Mouse (Mus musculus) small intestine, adult 2 months (tissue): ENCODE measurements around the gene Olfr1239.

Experiments
- CTCF ChIP-seq: fragments of 200-500 bp; IDR thresholded peaks from 2 replicates; pipeline ENCODE4 v1.5.1; 2012; ENCODE audit warnings: low read depth, mild to moderate bottlenecking, control low read depth, inconsistent platforms, low read length, moderate library complexity, mixed read lengths; ENCODE audit not compliant: insufficient replicate concordance, insufficient read length; ENCODE audit errors: extremely low read depth
- POLR2A ChIP-seq: fragments of 200-500 bp; IDR thresholded peaks from 2 replicates; pipeline ENCODE4 v1.6.1; 2012; ENCODE audit warnings: low read depth, mild to moderate bottlenecking, control low read depth, inconsistent platforms, low read length, moderate library complexity

DNA sequence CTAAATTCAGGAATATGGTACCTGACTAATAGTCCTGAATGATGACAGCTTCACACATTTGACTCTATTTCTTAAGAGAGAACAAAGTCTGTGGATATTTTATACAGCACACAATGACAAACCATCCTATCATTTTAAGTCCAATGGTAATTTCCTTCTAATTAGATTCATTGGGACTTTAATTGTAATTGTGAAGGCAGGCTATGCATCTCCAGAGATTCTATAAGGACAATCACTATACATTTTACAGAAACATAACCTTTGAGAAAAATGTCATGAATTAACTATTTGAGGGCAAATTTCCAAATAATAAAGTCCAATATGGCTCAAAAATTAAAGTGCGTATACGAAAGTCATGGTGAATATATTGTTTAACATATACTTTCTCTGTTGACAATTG is at the start of gene Olfr1239:
- TF ChIP-seq CTCF: no peak
- no peak for TF ChIP-seq POLR2A
